Mouse (Mus musculus) stomach, embryonic 14.5 days (tissue): ENCODE measurements around the gene Swi5. TPM values are rescaled to one million over a fixed set of nuclear protein-coding genes. Genes with fewer than 3 reads are reported as not detected.

Experiments
- ATAC-seq: fragments of 200-750 bp; cut with Nextera tagmentation; 2 replicates; pipeline ENCODE4 v1.8.0; 2017; ENCODE audit warnings: low read depth, moderate TSS enrichment; ENCODE audit not compliant: insufficient number of reproducible peaks, insufficient read depth, low FRiP score
- H3K27ac ChIP-seq: fragments of 300-500 bp; sonication (generic); 2 replicates; pipeline ENCODE4 v1.5.1; 2014; ENCODE audit warnings: mild to moderate bottlenecking, low read length, moderate library complexity, mixed read lengths
- H3K27me3 ChIP-seq: fragments of 300-500 bp; sonication (generic); 2 replicates; pipeline ENCODE4 v1.6.1; 2014; ENCODE audit warnings: low read length, control low read depth, mixed read lengths; ENCODE audit not compliant: control insufficient read depth, insufficient read depth
- H3K36me3 ChIP-seq: fragments of 300-500 bp; sonication (generic); 2 replicates; pipeline ENCODE4 v1.6.1; 2014; ENCODE audit warnings: mild to moderate bottlenecking, control low read depth, low read length, moderate library complexity, mixed read lengths; ENCODE audit not compliant: control insufficient read depth, insufficient read depth
- H3K4me1 ChIP-seq: fragments of 300-500 bp; sonication (generic); 2 replicates; pipeline ENCODE4 v1.6.1; 2014; ENCODE audit warnings: low read length, control low read depth, mixed read lengths; ENCODE audit not compliant: control insufficient read depth, insufficient read depth
- H3K4me2 ChIP-seq: fragments of 300-500 bp; sonication (generic); replicated peaks from 2 replicates; pipeline ENCODE4 v1.6.1; 2014; ENCODE audit warnings: low read depth, low read length, control low read depth
- H3K4me3 ChIP-seq: fragments of 300-500 bp; sonication (generic); 2 replicates; pipeline ENCODE4 v1.5.1; 2014; ENCODE audit warnings: low read depth, low read length, control low read depth
- H3K9ac ChIP-seq: fragments of 300-500 bp; sonication (generic); replicated peaks from 2 replicates; pipeline ENCODE4 v1.6.1; 2014; ENCODE audit warnings: low read depth, mild to moderate bottlenecking, control low read depth, low read length, moderate library complexity, mixed read lengths
- H3K9me3 ChIP-seq: fragments of 300-500 bp; sonication (generic); 2 replicates; pipeline ENCODE4 v1.6.1; 2016; ENCODE audit warnings: low read depth, low read length, control low read depth; ENCODE audit not compliant: control insufficient read depth
- WGBS: fragments of 180-500 bp; shearing (Covaris S2); extraction: QIAGEN DNeasy Blood & Tissue Kit; methylation state at CpG from one replicate; pipeline ENCODE4 v1.1.7; 2014; 5-methylcytosine and 5-hydroxymethylcytosine counted together
- polyA plus RNA-seq: library from polyadenylated mRNA; unstranded; fragments of >200 nt; fragmentation: Nextera tagmentation; extraction: Ambion mirVana; gene quantifications from 2 replicates; pipeline ENCODE4 v1.2.1, GENCODE M21; 2014

Gene Swi5
- polyA plus RNA-seq, 1 experiment from 2014 or later = 137 TPM

GRCm38 (mm10) chr2:32295285-32295684, 7.4 kb upstream of the Swi5 start:
- Histone ChIP-seq H3K9ac (no peak overlapping the region), H3K4me2 (no peak overlapping the region), H3K9me3 (no peaks in the 10 kb centered on the region), H3K4me1 (no peaks in the 10 kb centered on the region), H3K4me3 (no peak overlapping the region), H3K36me3 (peaks cover 51% of the 10 kb centered on the region), H3K27me3 (no peaks in the 10 kb centered on the region), H3K27ac (no peak overlapping the region)
- WGBS = 78% methylated on average over 3 of the region's 3 CpGs
- ATAC-seq = no peak

- no peak overlapping the region for H3K9ac ChIP-seq
- H3K36me3 ChIP-seq = peaks cover 42% of the 10 kb centered on the region
- WGBS = 86% methylated on average over 8 of the region's 8 CpGs
- 0 out of 2 replicates have a peak, but pooled peaks cover 2% of the 10 kb centered on the region for H3K4me1 ChIP-seq
- H3K4me3 ChIP-seq = no peak overlapping the region
- H3K27me3 ChIP-seq = no peaks in the 10 kb centered on the region
- no peak overlapping the region for H3K4me2 ChIP-seq
- no peak for ATAC-seq
- H3K9me3 ChIP-seq = no peaks in the 10 kb centered on the region
- no peak overlapping the region for H3K27ac ChIP-seq
These were observed 6.5 kb upstream of the Swi5 start for GRCm38 (mm10) chr2:32294348-32294747.

GRCm38 (mm10) chr2:32289578-32289977, 1.7 kb upstream of the Swi5 start:
- Histone ChIP-seq H3K4me1 (peaks cover 11% of the 10 kb centered on the region; the same call in 1 of the 2 replicates), H3K4me3 (peak overlapping the region; percentile 90; the same call in 1 of the 2 replicates), H3K27ac (no peak overlapping the region), H3K9ac (no peak overlapping the region), H3K4me2 (peak overlapping the region; percentile 78), H3K9me3 (no peaks in the 10 kb centered on the region), H3K36me3 (peaks cover 23% of the 10 kb centered on the region), H3K27me3 (no peaks in the 10 kb centered on the region)
- no peak for ATAC-seq

- H3K27me3 ChIP-seq = no peaks in the 10 kb centered on the region
- ATAC-seq = peak; percentile 42; the same call in 1 of the 2 replicates
- H3K4me3 ChIP-seq = peak overlapping the region; percentile 90
- H3K27ac ChIP-seq = peak overlapping the region; percentile 35; the same call in 1 of the 2 replicates
- H3K9me3 ChIP-seq = no peaks in the 10 kb centered on the region
- 2% methylated on average over 29 of the region's 29 CpGs for WGBS
- peaks cover 26% of the 10 kb centered on the region for H3K36me3 ChIP-seq
- H3K4me2 ChIP-seq = peak overlapping the region; percentile 78
- peak overlapping the region; percentile 83 for H3K9ac ChIP-seq
- peaks cover 11% of the 10 kb centered on the region; the same call in 1 of the 2 replicates for H3K4me1 ChIP-seq
These were observed 576 bp upstream of the Swi5 start for GRCm38 (mm10) chr2:32288371-32288931.

- 1% methylated on average over 23 of the region's 23 CpGs for WGBS
- Histone ChIP-seq H3K9me3 (no peaks in the 10 kb centered on the region), H3K4me2 (peak within 1 kb of the TSS; percentile 76), H3K36me3 (peaks cover 20% of the 10 kb centered on the region), H3K27ac (peak within 1 kb of the TSS; percentile 45; the same call in 1 of the 2 replicates), H3K9ac (peak within 1 kb of the TSS; percentile 83), H3K4me1 (peaks cover 11% of the 10 kb centered on the region; the same call in 1 of the 2 replicates), H3K27me3 (no peaks in the 10 kb centered on the region), H3K4me3 (peak within 1 kb of the TSS; percentile 90)
- peak; percentile 15; the same call in 1 of the 2 replicates for ATAC-seq
These were observed 488 bp downstream of the Swi5 start, which contains the start of gene Golga2 for GRCm38 (mm10) chr2:32287334-32287840. Golga2 (plus strand) TSS chr2:32287384.

- WGBS = 74% methylated on average over 3 of the region's 3 CpGs
- peaks cover 6% of the 10 kb centered on the region; the same call in 1 of the 2 replicates for H3K4me1 ChIP-seq
- peaks cover 50% of the 10 kb centered on the region for H3K36me3 ChIP-seq
- ATAC-seq = no peak
- no peak overlapping the region for H3K4me3 ChIP-seq
- no peaks in the 10 kb centered on the region for H3K9me3 ChIP-seq
- no peaks in the 10 kb centered on the region for H3K27me3 ChIP-seq
- no peak overlapping the region for H3K4me2 ChIP-seq
- H3K9ac ChIP-seq = no peak overlapping the region
- H3K27ac ChIP-seq = no peak overlapping the region
These were observed 3.9 kb downstream of the Swi5 start for GRCm38 (mm10) chr2:32283986-32284385.

- H3K9ac ChIP-seq = no peak overlapping the region
- no peak overlapping the region for H3K4me2 ChIP-seq
- no peaks in the 10 kb centered on the region for H3K9me3 ChIP-seq
- peaks cover 62% of the 10 kb centered on the region for H3K36me3 ChIP-seq
- ATAC-seq = no peak
- no peak overlapping the region for H3K4me3 ChIP-seq
- no peaks in the 10 kb centered on the region for H3K27me3 ChIP-seq
- no peak overlapping the region for H3K27ac ChIP-seq
- H3K4me1 ChIP-seq = peaks cover 4% of the 10 kb centered on the region; the same call in 1 of the 2 replicates
- WGBS = 87% methylated on average over 1 of the region's 1 CpGs
These were observed 5.1 kb downstream of the Swi5 start for GRCm38 (mm10) chr2:32282727-32283126.

- Histone ChIP-seq H3K4me3 (no peak overlapping the region), H3K9ac (no peak overlapping the region), H3K9me3 (no peaks in the 10 kb centered on the region), H3K4me1 (peaks cover 4% of the 10 kb centered on the region; the same call in 1 of the 2 replicates), H3K27me3 (no peaks in the 10 kb centered on the region), H3K27ac (no peak overlapping the region), H3K36me3 (peaks cover 65% of the 10 kb centered on the region), H3K4me2 (no peak overlapping the region)
- no peak for ATAC-seq
- WGBS = 91% methylated on average over 2 of the region's 2 CpGs
These were observed 5.6 kb downstream of the Swi5 start for GRCm38 (mm10) chr2:32282289-32282688.
